Mouse (Mus musculus) spleen, postnatal 14 days (tissue): Measurements from ENCODE around the gene Uchl4.

Experiments
- DNase-seq, 2 experiments: peaks; one replicate each; pipeline ENCODE4 v3.0.0; 2021 to 2022; ENCODE audit warnings: low spot score in 2 of 2

The Uchl4 gene

DNA sequence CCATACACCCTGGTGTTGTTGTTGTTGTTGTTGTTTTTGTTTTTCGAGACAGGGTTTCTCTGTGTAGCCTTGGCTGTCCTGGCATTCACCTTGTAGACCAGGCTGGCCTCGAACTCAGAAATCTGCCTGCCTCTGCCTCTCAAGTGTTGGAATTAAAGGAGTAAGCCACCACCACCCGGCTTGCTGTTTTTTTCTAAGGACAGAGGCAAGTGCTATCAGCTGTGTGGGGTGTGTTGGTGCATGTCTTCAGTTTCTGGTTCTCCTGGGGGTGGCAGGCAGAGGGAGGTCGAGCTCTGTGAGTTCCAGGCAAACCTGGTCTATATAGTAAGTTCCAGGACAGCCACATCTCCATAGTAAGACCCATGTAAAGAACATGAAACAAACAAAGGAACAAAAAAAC, 39.3 kb downstream of the Uchl4 start:
- no peak for DNase-seq

DNA sequence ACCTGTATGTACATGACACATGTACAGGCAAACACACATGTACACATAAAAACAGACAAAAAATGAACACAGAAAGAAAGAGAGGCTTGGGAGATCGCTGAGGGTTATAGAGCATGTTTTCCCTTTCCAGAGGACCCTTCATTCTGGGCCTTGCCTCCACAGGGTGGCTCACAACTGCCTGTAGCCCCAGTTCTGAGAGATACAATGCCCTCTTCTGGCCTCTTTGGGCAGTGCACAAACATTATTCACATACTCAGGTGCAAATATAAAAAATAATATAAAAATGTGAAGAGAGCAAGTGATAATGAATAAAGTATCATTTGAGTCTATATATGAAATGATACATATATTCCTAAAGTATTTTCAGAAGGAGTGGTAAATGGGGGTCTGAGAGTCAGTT, 39.9 kb downstream of the Uchl4 start:
- peak in 1 of 2 experiments; percentile 13 for DNase-seq

GRCm38 (mm10) chr9:64277706-64278105, 42.7 kb downstream of the Uchl4 start:
- peak; percentile 56 to 75 for DNase-seq

- DNase-seq: no peak
Measured at GRCm38 (mm10) chr9:64278665-64279310, 43.8 kb downstream of the Uchl4 start.

DNA sequence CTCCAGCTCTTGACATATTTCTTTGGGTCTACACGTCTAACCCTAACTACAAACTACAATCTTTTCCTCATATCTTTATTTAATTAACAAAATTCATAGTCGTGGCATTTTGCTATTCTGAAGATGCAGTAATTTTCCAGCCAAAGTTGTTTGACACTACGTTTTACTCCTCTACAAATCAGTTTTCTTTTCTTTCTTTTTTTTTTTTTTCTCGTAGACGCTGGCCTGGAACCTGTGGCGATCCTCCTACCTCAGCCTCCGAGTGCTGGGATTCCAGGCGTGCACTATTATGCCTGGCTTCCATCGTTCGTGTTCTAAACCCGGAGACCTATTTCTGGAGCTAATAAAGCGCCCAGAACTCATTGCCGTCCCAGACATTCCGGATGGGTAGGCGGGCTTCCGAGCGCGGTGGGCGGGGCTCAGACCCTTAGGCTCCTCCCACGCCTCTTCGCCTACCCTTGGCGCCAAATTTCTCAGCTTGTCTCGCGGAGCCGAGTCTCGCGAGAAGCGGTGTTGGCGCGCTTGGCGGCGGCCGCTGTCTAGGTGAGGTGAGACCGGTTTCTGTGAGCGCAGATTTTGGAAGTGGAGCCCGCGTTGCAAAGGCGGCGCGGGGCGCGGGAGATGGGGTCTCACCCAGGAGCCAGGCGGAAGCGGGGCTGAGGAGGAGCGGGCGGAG, 46.2 kb downstream of the Uchl4 start, which contains the start of gene Tipin:
Gene Tipin, plus strand, starts transcription at position 477 of the 676 bp plus-strand sequence.
- peak; percentile 93 to 96 for DNase-seq

DNA sequence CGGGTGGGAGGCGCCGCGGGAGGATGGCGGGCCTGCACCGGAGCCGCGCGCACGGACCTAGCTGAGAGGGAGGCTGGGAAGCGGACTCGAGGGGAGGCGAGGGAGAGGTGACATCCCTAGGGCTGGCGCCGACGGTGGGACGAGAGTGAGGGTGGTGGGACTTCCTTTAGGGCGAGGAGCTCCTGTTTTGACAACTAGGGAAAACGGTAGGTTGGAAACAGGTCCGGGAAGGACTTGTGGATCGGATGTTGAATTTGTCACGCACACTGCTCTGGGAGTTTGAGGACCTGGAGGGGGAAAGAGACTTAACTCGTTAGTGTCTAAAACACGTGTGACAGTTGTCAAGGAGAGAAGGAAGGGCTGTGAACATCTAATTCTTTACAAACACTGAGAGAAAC, 46.8 kb downstream of the Uchl4 start:
- no peak for DNase-seq

DNA sequence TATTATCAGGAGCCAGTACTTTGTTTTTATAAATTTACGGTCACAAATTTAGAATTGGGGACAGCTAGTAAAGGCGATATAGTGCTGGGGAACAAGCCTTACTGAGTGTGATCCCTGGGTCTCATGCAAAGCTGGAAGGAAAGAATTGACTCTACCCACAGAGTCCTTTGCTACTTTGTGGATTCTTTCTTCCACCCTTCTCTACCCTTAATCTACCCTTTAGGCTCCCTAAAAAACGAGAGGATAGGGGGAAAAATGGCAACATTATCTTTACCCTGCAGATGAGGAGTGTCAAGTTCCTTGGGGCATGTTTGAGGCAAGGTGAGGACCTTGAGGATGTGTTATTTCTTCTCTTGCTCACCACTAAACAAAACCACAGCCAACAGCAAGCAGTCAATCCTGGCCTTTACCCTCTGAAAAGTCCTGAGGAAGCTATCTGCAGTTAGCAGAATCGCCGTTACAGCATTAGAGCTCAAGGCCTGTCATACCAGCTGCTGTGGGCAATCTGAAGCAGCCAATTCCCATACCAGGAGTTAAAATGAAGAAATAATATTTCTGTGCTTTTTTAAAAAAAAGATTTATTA, 47.5 kb downstream of the Uchl4 start:
- DNase-seq: no peak
